Mouse (Mus musculus): Measurements from ENCODE around the gene Gm28729. TPM values are rescaled to one million over a fixed set of nuclear protein-coding genes. Genes with fewer than 3 reads are reported as not detected.

The Gm28729 gene
- total RNA-seq, 2 experiments from 2014 or later: not detected

Other genes starting within 250 kb of the Gm28729 start
- gene Atp1b3, start 160.8 kb downstream of the Gm28729 start, total RNA-seq (2021): 10 to 100 TPM; 58.9 to 64.6 TPM
- 10 to 100 TPM; 71.2 to 85.8 TPM for gene Rnf7, start 46.6 kb downstream of the Gm28729 start, total RNA-seq (2021)
- gene Rasa2, start 106.4 kb upstream of the Gm28729 start, total RNA-seq (2021): 1 to 10 TPM; 5.5 to 6.0 TPM
- 10 to 100 TPM; 32.5 to 37.7 TPM for gene Zbtb38, start 227.6 kb upstream of the Gm28729 start, total RNA-seq (2021)

All from heart, postnatal 25 days (tissue).